Mouse (Mus musculus) T-helper 1 cell (primary cell): ENCODE results near the gene Ak5.
"Not testable (repeated sequence)": the region's sequence is repeated elsewhere in the genome, so short reads cannot be mapped to it uniquely, and the experiment has no call there.

Experiments
- in situ Hi-C: fragments of 300-600 bp; cut with MboI, MseI; formaldehyde crosslinking; loops from one replicate; pipeline ENCODE4 v1.15.1; 2025; ENCODE audit warnings: high pct_unique_total_duplicates

Gene Ak5

DNA sequence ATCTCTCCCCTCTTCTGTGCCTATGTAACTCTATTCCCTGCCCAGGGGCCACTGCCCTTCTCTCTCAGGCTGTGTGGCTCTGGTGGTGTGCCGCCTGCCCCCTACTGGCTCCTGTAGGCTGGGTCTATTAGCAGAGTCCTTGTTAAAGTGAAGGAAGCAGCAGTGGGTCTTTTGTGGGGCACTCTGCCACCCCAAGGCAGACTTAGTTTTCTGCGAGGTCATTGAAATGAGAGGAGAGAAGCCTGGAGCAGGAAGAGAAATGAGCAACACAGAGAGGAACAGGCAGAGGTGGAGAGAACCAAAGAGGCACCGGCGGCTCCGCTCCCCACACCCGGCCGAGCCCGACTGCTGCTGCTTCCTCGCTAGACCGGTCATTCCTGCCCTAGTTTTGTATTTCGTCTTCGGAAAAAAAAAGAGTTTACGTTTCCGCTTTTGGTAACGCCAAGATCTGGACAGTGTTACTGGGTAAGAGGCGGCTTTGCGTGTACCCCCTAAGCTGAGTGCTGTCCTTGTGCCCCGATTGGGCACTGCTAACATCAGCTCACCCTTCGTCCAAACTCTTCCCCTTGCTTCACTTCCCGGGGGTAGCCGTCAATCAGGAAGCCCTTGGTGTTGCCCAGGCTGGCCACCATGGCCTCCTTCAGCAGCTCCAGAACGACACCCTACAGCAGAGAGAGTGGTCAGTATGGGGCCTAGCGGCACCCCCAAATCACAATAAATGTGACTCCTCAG is 190.2 kb downstream of the Ak5 start:
- in situ Hi-C loops, result no loop called here

DNA sequence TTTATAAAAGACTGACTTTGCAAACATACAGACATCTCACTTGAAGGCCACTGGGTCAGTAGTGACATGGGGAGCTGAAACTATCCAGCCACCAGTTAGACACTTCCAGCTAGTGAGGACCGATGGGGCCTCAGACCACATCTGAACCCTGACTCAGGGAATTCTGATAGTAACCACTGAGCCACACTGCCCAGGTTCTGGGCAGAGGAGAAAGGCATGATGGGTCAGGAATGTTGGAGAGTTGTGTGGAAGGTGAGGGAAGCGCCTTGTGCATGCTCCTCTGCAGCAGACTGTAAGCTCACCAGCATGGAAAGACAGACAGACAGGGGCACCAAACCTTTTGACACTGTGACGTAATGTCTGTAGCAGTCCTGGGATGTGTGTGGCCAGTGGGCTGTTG is 192.3 kb downstream of the Ak5 start:
- in situ Hi-C loops, result no loop called here

DNA sequence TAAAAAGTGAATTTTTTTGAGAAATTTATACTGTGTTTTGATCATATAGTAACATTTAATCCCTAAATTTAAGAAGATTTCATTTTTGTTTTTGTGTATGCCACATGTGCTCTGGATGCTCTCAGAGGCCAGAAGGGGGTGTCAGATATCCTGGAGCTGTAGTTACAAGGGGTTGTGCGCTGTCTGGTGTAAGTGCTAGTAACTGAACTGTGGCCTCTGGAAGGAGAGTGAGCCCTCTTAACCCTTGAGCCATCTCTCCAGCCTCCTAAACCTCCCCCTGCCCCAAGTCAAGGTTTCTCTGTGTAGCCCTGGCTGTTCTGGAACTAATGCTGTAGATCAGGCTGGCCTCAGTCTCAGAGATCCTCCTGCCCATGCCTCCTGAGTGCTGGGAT is 192.9 kb downstream of the Ak5 start:
- in situ Hi-C loops, result no loop called here

DNA sequence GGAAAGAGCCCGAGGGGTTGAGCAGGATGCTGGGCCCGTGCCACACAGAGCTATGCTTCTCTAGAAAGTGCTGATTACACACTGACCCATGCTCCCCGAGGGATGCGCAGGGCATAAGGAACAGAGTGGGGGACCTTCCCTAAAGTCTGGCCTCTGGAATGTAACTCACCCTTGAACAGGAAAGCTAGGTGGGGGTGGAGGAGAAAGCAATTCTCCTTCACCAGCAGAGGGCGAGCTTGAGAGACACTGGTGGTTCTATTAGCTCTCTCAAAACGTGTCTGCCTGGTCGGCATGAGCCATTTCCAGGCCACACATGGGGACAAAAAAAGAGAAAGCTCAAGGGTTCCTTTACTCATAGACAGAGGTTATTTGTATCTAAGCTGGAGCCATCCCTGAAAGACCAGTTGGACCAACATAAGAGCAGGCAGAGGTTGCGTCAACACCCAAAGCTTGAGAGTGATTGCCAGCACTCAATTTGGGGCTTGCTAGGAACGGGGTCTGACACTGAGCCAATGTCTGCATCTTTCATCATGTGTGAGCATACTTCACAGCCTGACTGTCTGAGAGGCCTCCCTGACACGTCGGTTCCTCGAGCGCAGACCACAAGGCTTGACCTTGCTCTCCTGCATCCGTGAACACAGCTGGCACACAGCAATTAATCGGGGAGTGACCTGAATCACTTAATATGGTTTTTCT is 193.4 kb downstream of the Ak5 start:
- in situ Hi-C loops, result no loop called here

DNA sequence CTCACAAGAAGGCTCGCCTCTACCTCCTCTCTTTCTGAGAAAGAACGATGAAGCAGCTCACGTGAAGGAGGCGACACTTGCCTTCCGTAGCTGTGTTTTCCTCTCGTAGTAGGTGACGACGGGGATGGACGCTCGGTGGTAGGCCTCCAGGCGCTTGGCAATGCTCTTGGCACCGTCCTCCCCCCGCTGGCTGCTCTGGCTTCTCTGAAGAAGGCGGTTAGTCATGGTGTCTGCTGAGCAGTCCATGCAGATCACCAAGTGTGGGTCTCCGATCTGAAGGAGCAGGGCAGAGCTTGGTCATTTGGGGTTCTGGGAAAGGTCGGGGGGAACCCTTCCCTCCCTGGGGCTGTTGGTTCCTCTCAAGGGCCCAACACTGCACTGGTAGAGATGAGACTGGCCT is 195.5 kb downstream of the Ak5 start:
- in situ Hi-C loops, result no loop called here

DNA sequence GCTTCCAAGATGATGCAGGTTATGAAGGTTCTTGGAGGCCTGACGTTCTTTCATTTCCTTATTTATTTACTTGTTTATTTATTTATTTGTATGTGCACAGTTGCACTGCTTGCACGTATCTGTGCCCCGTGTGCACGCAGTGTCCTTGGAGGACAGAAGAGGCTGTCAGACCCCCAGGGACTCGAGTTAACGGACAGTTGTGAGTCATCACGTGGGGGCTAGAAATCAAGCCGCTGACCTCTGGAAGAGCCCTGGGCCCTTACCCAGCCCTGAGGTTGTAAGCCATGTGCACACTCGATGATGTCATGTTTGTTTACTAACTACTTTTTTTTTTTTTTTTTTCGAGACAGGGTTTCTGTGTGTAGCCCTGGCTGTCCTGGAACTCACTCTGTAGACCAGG is 197.8 kb downstream of the Ak5 start:
- in situ Hi-C loops, result no loop called here

DNA sequence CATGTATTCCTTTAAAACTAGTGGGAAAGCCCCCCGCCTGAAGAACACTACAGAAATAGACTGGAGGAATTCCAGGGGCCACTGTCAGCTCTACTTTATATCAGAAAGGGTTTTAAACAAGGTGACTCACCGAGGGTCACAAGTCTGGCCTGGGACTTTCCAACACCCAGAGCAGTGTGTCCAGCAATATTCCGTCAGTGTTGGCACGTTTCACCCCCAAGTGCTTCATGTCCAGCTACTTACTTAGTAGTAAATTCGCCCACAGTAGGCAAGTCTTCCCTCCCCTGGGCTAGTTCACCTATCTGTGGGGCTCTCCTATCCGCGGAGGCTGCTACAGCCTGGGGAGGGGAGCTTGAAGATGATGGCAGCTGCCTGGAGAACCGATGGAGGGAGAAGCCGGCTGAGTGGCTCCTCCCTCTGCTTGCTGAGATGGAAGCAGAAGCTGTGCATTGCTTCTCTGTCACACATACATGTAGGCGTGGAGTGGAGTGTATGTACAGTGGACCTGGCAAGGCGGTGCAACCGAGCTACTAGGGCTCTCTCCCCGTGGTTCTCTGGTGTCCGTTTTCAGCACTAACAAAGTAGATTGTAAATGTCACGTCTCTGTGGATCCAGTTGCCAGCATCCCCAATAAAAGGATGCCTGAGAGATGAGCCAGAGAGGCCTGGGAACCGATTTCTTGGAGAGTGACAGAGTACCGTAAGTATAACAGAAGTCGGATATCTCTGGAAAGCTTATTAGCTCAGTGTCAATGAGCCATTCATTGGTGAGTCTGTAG is 198.5 kb downstream of the Ak5 start:
- in situ Hi-C loops, result loop anchor here (5.0 kb wide), 1 partner anchor 278 kb away; no protein-coding TSS in a partner anchor

DNA sequence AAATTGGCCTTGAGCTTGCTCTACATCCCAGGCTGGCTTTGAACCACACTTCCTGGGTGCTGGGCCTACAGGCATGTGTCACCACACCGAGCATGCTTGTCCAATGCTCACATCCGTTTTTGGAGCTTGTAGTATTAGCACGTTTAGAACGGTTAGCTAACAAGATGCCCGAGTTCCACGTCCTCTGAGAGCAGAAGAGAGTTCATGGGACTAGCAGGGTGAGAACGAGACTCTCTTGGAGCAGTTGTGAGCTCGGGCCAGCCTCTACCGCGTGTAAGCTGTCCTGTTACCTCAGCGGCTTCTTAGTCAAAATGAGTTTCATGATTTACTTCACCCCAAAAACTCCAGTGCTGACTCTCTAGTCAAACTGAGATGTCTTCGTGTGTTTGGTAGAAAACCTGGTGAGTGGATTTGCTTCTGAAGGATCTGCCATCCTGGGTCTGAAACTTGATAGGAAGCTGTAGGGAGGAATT is 199.6 kb downstream of the Ak5 start:
- in situ Hi-C loops, result loop anchor here (5.0 kb wide), 1 partner anchor 279 kb away; no protein-coding TSS in a partner anchor

DNA sequence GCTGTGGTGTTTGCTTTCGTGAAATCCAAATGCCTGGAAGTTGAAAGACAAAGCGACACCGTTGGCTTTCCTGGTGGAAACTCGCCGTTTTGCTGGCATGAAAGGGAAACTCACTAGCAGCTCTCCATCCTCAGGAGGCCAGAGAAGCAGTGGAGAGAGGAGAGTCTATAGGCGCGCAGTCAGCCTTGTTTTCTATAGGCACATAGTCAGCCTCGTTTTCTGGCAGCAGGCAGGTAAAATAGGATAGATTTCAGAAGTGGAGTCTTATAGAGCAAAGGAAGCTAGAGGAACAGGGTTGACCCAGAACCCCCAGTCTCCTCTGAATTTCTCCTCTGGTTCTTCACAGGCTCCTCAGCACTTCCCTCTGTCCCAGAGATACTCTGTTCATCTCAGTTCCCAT is 200.1 kb downstream of the Ak5 start:
- in situ Hi-C loops, result loop anchor here (5.0 kb wide), 1 partner anchor 279 kb away; no protein-coding TSS in a partner anchor

DNA sequence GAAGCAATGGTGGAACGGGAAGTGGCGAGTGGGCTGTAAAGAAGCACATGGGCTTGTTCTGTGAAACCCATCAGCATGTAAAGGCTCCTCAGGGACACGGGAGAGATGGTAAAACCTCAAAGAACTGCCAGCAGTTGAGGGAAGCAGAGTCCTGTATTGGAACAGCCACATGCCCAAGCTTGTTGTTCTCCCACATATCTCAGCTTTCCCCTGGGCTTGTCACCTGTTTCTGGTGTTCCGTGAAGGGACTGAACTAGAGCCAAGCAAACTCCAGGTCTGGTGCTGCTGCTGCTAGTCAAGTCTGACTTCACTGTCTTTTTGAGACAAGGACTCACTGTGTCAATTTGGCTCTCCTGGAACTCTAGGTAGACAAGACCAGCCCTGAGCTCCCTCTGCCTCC is 200.8 kb downstream of the Ak5 start:
- in situ Hi-C loops, result loop anchor here (5.0 kb wide), 1 partner anchor 280 kb away; no protein-coding TSS in a partner anchor

DNA sequence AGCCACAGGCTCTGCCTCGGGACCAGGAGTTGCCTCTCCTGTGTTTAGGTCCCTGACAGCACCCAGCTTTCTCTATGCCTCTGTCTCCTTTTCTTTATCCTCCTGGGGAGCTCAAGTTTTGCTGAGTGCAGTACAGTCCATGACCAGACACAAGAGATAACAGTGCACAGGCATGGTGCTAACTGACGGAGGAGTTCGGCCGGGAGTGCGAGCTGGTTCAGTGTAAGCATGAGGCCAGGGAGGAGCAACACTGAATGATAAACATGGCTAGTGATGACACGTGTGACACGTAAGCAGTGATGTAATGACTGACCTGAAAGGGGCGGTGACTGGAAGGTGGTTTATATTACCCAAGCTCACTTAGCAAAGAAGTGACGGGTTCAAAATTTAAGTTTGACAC is 201.3 kb downstream of the Ak5 start:
- in situ Hi-C loops, result loop anchor here (5.0 kb wide), 1 partner anchor 280 kb away; no protein-coding TSS in a partner anchor

DNA sequence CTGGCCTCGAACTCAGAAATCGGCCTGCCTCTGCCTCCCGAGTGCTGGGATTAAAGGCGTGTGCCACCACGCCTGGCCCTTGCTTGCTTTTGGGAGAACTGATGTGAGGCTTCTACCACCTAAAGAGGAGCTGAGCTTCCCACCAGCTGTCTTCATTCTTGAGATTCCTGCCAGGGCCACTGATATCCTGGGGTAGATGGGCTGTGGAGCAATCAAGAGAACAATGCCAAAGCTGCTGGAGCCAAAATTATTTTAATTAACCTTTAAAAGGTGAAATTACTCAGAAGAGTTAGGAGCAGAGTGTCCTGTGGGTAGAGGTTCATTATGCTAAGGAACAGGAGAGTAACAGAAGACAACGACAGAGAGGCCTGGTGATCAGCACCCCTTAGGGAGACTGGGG is 202.8 kb downstream of the Ak5 start:
- in situ Hi-C loops, result loop anchor here (5.0 kb wide), 1 partner anchor 282 kb away; no protein-coding TSS in a partner anchor

DNA sequence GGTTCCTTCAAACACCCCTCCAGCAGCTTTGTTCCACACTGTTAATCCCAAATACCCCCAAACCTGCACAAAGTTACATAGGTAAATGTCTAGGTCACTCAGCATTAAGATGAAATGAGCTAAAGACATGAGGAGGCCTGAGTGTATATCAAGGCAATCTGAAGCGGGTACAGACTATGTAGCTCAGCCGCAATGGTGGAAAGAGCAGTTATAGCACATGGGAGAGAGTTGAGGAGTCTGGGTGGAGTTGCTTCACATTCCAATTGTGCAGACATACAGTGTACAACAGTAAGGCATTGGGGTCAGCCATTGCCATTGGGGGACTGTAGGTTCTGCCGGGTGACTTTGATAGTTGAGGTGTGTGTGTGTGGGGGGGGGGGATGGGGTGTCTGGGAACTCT is 203.7 kb downstream of the Ak5 start:
- in situ Hi-C loops, result no loop called here

DNA sequence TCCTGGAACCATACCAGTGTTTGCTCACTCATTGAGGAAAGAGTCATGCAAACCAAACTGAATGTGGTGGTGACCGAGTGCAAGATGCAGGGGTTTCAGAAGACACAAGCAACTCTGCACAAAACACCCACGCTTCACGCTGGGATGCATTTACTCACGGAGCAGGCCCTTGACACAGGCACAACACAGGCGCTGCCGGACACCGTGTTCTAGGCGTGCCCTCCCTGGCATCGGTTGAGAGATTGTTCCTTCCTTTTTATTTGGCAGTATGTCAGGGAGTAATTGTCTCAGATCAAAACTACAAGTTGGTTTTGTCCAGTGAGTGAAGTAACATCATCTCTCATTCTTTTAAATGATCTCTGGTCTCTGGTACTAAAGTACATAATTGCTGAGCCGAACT is 205.3 kb downstream of the Ak5 start:
- in situ Hi-C loops, result no loop called here

DNA sequence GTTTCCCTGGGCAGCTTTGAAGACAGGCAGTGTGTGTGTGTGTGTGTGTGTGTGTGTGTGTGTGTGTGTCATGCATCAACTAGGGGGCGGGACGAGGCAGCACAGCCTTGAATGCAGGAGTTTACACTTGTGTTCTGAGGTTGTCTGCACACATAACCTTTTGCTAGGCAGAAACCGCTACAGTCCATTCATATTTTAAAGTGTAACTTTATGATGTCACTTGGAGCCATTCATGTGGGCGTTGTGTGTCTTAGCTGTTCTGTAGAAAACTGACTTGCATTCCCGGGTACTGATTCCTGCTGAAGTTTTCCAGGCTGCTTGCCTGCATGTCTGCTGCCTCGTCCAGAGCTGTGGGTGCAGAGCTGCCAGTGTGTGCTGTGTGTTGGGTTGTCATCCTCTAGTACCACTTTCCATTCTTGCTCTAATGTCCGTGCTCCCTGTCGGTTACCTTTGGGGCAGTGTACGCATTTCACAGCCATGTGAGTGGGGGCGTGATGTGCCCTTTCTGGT is 206.1 kb downstream of the Ak5 start:
- in situ Hi-C loops, result no loop called here

DNA sequence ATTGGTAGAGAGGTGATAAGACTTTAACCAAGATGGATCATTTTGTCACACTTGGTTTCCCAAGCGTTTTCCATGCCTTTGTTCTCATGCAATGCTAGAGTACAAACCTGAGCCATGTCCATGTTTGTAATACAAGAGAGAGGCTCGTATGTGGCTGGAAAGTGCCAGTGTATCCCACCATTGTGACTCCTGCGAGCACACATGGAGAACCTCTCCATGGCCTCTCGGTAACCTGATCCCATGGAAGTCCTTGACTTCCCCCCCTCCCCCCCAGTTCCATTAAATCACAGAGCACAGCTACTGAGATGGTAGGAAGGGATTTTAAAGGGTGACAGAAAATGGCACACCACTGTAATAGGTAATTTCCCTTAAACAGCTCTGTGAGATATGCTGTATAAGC is 207.4 kb downstream of the Ak5 start:
- in situ Hi-C loops, result no loop called here

DNA sequence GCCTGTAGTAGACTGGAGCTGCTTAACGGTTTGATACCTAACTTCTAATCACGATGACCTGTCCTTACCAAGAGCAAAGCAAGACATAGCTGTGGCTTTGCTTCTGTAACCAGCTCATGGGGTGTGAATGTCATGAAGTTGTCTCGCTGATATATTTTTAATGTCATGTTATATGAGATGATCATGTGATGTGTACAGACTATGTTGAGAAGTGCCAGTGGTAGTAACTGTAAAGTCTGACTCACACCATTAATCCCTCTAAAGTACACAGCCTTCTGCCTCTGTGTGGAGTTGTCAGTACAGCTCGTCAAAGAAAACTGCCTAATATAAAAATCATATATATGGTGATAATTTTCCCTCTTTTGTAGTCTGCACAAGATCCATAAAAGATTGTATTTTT is 209.3 kb downstream of the Ak5 start:
- in situ Hi-C loops, result not testable (repeated sequence)

DNA sequence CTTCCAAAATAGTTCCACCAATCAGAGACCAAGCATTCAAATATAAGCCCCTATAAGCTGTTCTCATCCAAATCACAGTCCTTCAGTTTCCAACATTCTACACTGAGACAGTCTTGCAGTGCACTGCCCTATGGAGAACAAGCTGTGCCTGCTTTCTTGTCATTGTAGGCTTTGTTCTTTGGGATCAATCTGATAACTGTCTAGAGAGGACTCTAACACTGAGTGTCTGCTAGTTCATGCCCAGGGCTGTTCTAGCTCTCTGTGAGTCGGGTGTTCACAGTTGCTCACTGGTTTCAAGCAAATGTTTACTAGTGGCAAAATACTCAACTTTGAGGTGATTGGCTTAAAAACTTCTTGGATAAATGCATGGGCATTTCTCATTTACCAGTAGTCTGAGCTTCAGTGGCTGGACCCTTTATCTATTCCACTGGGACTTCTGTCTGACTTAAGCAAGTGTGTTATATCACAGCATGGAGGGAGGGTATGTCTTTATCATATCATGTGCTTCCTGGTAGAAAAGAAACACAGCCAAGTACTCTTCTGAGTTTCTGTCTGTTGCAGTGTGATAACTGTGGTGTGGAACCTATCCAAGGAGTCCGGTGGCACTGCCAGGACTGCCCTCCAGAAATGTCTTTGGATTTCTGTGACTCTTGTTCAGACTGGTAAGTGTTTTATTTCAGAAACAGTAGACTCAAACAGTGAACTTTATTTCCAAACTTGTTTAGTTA is 210.7 kb downstream of the Ak5 start:
- in situ Hi-C loops, result no loop called here

DNA sequence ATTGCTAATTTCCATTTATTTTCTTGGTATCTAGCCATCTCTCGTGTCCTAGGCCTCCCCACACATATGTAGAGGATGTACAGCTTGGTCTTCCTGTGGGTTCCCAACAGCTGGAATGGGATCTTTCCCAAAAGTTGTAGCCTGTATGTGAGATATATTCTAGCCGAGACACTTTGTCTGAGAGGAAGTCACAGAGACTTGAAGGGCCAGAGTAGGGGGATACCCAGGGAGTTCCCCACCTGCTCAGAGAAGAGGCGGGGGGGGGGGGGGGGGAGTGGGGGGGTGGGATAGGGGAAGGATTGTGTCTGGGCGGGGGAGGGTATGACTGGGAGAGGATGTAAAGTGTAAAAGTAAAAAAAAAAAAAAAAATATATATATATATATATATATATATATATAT is 215.0 kb downstream of the Ak5 start:
- in situ Hi-C loops, result no loop called here

DNA sequence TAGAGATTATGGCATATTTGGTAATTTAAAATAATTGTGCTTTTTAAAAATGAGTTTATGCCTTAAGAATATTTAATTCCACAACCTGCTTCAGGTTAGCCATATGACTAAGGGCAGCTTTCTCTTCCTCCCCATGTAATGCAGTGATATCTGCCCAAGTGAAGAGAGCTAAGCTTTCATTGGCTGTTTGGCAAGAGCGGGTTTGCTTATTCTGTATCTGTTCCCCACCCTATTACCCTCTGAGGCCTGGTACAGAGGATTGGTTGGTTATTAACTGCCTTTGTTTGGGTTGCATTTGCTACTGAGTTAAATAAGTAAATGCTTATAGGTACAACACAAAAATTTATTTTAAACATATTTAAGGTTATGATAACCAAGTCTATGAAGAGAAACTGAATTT is 221.2 kb downstream of the Ak5 start:
- in situ Hi-C loops, result no loop called here

DNA sequence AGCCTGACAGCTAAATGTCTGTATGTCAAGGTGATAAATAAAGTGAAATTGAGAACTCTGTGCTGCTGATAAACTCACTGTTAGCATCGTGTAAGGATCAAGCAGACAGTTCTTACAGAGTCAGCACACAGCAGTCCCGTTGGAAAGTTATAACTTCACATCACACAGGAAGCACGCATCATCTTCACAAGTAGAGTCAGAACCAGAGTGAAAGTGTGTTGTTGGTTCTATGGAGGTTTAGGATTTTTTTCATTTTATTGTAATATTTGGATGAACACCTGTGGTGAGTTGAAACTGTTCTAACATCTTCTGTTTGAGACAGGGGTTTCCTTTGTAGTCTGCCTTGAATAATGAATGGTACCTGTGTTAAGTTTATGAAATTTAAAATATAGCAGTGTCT is 224.0 kb downstream of the Ak5 start:
- in situ Hi-C loops, result no loop called here
